Mouse (Mus musculus) testis, postnatal 10 days (tissue): ENCODE data around the gene Rasgrp3.

Experiments
- DNase-seq: peaks from one replicate; pipeline ENCODE4 v3.0.0; 2021; ENCODE audit warnings: low spot score

Rasgrp3 gene

DNA sequence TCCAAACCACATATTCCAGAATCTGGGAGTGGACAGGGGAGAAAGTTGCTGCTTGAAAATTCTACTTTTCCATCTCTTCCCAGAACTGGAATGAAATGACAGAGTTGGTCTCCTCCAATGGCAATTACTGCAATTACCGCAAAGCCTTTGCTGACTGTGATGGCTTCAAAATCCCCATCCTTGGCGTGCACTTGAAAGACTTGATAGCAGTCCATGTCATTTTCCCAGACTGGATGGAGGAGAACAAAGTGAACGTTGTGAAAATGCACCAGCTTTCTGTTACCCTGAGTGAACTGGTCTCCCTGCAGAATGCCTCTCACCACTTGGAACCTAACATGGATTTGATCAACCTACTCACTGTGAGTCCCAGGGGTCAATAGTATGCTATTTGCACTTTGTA, 67.3 kb downstream of the Rasgrp3 start:
- DNase-seq = no peak

DNA sequence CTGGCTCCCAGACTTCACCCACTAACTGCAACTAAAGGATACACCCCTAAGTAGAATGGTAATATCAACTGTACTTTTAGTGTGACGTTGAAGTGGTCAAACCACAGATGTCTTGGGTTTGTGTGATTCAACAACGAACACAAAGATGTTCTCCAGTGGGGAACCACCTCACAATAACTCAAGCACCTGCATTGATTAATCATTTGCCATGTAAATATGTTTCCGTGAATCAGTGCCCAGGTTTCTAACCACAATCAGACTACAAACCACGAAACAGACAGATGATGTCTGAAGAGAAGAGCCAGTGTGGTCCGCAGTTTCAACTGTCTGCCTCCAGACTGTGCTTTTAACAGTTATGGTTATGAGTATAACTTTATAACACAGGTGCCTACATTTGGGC, 69.4 kb downstream of the Rasgrp3 start:
- no peak for DNase-seq

DNA sequence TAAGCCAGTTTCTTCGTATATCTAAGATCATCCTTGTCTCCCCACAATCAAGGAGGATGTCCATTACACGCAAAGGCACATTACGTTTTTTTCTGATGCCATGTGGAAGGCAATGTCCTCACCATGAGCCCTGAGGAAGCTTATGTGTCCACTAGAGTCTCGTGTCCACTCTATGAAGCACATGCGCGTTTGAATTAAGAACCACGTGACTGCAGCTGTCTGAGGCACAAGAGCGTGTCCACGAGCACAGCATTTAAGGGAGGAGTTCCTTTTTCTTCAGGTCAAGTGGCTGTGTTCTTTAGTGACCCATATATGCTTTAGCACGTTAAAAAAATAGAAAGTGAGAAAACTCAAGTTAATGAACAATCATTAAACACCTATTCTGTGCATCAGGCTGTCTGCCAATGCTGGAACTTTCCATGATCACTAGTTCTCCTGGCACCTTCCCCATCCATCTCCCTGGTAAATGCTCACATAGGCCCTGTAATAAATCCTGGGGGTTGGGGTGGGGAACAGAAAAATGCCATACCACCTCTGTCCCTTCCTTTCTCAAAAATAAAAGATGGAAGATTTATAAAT, 70.5 kb downstream of the Rasgrp3 start:
- no peak for DNase-seq

DNA sequence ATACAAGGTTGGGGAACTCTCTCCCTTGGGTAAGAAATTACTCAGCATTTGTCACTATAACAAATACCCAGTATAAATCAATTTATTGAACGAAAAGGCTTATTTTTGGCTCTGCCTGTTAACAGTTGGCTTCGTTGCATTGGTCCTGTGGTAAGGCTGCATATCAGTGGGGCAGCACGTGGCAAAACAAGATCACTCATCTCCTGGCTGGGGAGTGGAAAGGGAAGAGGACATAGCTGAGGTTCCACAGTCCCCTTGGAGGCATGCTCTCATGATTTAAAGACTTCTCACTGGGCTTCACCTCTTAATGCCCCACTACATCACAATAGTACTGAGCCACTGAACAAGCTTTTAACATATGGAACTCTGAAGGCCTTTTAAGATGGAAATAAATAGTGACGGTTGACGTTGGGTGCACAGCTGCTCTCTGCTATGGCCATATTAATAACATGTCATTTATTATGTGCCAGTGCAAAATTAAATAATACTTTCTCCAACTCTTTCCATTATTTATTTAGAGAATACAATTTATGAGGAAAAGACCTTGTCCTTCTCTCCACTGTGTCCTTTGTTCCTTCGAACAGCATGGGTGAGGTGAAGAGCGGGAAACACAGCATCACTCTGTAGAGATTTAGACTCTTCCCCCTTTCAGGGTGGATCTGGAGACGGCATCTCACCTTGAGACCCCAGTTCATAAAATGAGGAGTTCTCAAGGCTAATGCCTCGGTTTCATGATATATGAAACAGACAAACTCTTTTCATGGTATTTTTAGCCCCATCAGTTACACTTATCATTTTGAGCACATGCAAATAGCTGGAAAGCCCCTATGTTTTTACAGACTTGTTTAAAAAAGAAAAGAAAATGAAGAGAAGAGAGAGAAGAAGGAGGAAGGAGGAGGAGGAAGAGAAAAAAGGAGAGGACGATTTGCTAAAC, 71.3 kb downstream of the Rasgrp3 start:
- DNase-seq = no peak

DNA sequence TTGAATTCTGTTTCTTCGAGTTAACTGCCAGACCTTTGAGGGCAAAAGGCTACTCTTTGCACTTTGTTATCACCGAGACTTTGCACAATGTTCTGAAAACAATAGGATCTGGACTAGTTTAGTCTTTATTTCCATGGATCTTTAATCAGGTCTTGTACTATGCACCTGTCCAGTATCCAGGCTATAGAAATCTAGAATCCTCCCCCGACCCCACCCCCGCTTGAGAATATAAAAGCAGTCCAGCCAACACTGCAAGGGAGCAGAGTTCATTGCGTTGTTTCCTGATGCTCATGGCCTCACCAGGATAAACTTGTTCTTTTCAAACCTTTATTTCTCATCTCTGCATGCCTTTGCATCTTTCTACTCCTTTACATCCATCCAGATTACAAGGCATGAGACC, 73.6 kb downstream of the Rasgrp3 start:
- no peak for DNase-seq

DNA sequence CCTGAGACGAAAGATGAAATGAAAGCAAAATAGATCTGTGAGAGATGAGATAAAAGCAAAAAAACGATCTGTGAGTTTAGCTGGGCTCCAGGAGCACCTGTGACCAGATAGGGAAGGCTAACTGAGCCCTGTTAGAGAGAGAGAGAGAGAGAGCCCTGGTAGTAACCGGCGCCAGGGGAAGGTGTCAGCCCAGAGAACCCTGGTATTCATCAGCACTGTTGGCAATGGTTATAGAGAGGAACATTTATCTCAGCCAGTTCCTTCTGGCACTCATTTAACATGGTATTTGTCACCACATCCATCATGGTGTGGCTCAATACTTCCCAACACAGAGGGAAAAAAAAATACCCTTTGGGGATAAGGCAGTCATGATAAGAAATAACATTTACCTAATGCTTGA, 80.9 kb downstream of the Rasgrp3 start:
- no peak for DNase-seq

DNA sequence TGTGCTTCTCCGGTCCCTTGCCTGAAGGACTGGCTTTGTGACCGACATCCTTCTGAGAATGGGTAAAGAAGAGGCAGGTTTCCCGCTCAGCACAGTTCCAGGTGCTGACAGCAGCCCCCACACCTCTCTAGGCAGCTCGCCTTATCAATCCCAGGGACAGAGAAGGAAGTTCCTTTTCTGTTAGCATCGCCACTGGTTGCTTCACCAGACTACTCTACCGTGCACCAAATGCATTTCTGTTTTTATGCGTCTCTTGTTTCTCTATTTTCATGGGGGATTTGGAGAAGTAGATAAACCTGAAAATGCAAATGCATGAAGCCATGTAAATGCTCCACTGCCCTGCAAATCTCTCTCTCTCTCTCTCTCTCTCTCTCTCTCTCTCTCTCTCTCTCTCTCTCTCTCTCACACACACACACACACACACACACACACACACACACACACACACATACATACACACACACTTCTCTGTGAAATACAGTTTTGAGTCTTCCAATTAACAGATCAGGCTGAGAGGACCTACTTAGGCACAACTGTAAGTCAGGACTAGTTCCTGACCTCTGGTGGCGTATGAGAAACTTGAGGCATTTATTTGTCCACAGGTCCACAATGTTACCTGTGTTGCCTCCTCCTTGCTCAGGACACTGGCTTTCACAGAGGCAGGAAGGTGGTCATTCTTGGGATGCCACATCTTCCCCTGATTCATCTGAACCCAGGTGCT, 82.6 kb downstream of the Rasgrp3 start:
- DNase-seq = no peak

DNA sequence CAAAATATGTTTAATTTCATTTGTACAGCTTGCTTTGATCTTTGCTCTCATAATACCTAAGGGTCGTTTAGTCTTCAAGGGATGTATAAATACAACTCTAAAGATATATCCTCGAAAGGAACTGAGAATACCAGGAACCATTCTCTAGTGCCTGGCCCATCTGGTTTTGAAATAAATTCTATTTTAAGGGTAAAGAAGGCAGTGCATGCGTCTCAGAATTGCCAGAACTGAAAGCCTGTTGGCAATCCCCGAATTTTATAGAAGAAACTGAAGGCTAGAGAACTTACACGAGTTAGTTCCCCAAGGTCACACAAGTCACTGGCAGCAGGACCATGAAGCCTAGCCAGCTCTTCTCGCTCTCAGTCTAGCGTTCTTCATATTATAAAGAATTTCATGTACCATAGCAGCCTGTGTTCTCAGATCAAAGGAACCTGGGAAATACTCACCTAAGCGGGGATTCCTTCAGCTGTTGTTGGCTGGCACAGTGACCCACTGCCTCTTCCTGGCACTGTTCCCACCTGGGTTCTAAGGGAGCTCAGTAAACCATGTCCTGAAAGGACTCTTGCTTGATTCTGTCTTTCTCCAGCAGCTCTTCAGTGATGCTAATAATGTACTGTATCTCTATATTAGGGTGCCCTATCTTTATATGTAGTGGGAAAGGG, 83.7 kb downstream of the Rasgrp3 start:
- DNase-seq = no peak

DNA sequence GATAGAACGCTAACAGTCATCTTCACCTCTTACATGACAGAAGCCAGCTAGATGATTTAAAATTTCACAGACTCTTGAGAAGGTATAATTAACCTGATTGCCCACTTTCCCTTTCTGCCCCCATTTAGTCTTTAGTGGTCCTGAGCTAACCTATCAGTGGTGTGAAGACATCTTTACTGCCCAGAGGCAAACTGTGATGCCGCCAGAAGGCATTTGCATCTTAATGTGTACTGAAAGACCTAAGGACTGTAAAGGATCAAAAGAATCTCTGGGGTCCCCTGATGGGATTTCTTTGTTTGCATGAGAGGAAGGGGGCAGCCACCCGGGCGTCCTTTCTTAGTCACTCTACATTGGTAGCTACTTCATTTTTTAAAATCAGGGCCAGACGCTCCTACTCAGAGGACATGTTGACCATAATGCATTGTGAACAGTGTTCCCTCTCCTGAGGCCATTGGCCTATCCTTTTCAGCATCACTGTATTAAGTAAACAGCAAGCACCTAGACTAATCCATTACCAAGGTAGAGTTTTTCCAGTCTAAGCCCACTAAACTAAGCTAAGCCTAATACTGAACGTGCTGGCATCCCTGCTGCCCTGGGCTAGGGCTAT, 85.6 kb downstream of the Rasgrp3 start:
- no peak for DNase-seq

DNA sequence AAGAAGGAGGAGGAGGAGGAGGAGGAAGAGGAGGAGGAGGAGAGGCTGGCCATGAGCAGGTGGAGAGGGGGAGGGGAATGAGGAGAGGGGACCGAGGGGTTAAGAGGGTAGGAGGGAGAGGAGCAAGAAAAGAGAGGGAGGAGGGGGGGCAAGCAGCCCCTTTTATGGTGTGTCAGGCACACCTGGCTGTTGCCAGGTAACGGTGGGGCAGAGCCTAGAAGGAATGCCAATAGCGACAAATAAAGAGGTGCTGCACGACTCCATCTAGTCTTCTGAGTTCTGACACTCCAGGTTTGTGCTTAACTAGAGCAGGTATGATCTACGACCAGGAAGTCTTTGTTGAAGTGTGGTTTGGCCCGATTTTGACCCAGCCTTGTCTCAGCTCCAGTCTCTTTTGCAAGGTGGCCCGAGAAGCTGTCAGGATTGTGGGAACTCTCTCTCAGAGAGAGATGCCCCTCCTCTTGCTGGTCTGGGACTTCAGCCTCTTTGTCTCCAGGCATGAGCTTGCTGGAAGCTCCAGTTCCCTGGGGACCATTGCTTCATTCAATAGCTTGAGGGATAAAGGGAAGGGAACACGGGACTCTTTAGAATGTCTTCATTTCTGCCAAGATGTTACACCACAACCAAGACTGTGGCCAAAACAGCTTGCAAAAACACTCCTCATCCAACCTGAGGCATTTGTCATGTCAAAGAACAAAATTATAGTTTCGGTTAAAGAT, 86.8 kb downstream of the Rasgrp3 start:
- DNase-seq = no peak

DNA sequence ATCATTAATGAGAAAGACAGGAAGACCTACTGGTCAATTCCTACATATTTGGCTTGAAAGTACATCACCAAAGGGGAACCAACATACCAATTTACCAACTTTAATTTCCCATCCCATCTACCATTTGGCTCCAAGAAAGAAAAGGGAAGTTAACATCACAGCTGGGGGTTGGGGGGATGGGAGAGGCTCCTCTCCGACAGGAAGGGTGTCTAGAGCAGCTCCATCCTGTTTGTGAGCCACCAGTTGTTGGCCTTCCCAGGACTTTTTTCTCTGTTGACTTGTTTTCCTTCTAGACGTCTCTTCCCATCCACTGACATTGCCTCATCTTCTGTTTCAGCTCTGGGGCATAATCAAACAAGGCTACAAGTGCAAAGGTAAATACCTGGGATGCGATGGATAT, 88.1 kb downstream of the Rasgrp3 start:
- no peak for DNase-seq

DNA sequence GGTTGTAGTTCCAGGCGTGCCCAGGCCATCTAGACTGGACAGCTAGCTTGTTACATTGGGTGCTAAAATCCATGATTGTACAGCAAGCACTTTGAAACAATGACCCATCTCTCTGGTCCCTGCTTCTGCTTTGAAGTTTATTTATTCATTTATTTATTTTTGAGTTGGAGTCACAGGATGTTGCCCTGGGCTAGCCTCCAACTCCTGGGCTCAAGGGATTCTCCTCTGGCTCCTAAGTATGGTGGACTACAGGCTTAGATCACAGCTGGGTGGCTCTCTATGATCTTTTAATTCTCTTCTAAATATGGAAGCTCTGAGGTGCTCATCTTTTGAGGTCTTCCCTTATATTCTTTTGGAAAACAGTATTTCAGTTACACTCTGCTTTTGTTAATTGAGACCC, 90.7 kb downstream of the Rasgrp3 start:
- no peak for DNase-seq

DNA sequence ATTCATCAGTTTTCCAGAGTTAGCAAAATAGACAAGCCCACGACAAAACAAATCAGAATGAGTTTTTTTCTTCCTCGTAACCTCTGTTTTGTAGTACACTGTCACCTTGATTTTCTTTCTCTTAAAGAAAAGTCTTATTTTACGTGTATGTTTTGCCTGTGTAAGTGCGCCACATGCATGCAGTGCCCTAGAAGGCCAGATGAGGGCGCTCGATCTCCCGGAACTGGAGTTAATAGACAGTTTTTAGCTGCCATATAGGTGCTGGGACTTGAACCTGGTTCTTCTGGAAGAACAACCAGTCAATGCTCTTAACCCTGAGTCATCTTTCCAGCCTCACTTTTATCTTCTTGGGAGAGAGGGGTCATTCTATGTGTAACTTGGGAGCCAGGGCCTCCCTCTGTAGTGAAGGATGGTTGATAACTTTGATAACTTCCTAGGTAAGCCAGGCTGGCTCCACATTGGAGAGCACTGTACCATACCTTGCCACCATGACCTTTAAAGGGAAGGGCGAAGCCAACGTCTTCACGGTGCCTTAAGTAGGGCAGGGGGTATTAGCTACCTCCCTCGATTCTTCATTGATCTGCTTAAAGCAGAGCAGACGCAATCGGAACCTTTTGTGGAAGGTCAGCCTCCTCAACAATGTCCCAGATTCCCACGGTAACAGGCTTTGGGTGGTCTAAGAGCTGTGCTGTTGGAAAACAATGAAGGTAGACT, 93.7 kb downstream of the Rasgrp3 start:
- no peak for DNase-seq

DNA sequence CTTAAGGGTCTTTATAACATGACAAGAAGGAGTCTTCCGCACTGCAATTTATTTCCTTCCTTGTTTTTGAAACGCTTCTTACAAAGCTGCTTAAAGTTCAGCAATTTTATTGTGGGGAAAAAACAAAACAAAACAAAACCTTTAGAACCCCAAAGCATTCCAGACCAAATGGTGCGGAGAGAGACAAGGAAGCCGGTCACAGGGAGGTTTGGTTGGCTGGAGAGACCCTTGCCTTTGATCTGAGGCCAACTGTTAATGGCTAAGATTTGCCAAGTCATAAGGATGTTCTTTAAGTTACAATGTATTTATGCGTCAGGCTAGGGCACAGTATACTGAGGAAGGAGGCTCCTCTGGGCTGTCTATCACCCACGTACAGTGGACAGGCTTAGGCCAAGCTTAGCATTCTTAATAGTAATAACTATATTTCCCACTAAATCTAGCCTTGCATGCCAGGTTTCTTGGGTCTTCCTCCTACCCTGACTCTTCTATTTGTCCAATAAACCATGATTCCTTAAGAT, 96.8 kb downstream of the Rasgrp3 start:
- no peak for DNase-seq

DNA sequence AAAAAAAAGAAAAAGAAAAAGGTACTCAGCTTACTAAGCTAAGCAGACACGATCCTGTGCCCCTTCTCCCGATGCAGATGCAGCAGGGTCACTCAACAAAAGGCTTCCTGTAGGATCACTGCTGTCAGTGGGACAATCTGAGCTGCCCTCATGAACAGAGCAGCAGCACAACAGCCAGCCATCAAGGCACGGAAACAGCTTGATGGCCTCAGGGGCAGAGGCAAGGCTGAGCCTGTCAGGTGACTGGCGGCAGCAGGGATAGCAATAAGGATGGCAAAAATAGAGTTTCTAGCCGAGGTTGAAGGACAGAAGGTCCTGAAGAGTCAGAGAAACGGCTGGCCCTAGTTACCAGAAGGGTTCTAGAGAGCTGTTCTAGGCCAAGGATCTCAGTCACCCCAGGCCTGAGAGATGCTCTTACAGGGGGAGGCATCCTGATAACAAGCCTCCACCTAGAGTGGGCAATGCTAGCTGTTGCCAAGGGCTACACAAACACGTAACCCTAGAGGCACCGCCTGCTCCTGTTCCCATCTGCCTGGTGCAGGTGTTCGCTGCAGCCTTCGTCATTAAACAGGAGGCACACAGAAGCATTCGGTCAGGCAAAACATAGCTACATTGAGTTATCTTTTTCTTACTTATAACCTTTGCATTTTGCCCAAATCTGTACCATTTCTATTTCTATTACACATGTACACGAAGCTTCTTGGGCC, 98.8 kb downstream of the Rasgrp3 start:
- DNase-seq = no peak

DNA sequence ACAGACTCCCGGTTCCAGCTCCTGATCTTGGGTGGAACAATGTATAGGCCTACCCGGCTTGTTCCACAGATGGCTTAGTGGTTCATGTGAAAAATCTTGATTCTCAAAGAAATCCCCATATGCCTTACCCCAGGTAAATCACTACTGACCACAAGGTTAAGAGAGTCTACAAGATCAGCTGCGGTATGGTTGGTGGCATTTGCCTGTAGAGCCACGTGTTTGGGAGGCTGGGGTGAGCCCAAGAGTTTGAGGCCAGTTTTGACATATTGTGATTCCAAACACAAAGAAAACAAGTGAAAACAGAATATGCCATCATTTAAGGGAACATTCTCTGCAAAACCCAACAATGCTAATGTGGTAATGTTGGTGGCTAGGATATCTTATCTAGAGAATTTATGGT, 99.9 kb downstream of the Rasgrp3 start:
- DNase-seq = no peak

DNA sequence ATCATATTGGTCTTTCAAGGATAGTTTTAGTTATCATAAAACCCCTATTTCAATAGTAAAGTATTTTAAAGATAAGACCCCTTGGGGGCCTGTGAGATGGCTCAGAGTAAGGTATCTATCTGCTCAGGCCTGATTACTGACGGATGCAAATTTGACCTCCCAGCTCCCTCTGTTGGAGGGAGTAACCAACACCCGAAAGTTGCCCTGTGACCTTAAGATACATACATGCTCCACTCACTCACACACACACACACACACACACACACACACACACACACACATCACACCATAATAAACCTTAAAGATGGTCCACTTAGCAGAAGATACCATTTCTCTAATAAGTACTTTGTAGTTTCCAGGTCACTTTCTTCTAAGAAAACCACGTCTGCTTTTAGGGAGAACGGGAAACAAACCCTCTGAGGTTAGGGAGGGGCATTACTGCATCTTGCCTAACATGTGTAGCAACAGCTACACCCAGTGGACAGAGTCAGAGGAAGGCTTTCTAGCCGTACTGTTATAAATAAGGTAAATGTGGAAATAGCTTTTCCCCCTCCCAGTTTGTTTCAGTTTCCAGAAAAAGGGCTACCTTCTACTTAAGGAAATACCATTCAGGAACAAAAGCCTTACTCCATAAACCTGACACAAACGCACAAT, 100.8 kb downstream of the Rasgrp3 start:
- no peak for DNase-seq

DNA sequence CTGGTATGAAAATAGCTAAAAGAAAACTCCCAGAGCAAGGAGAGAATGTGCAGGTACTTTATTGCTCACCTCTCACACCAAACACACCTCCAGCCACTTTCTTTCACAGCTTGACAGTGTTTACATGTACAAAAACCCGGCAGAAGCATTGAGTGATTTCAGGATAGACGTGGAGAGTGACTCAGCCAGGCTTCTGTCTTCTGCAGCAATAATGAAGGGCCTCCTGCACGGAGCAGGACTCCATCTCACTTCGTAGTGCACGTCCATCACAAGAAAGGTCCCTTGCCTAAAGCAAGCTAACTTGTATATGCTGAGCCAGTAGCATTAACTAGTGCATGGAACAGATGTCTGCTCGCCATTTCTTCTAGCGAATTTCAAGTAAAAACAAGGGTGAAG, 101.4 kb downstream of the Rasgrp3 start:
- DNase-seq = no peak

DNA sequence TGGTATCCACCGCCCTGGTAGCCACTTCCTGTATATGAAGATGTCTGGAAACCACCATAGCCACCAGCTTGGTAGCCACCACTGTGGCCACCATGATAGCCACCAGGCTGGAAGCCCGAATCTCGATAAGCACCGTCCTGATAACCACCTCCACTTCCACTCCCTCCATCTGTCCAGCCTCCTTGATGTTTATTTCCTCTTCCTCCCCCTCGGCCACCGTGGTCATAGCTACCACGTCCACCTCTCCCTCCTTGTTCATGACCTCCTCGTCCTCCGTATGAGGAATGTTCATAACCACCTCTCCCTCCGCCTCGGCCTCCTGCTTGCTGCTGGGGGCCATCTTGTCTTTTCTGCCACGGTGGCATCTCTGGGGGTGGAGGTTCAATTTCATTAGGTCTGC, 102.7 kb downstream of the Rasgrp3 start:
- no peak for DNase-seq
